Mouse (Mus musculus) midbrain, embryonic 14.5 days (tissue): Measurements from ENCODE around the gene Tmc8. TPM values are rescaled to one million over a fixed set of nuclear protein-coding genes. Genes with fewer than 3 reads are reported as not detected.

ENCODE experiments used
- ATAC-seq: fragments of 200-750 bp; cut with Nextera tagmentation; 2 replicates; pipeline ENCODE4 v1.8.0; 2017; ENCODE audit warnings: moderate number of reproducible peaks, moderate library complexity; ENCODE audit not compliant: low FRiP score, low TSS enrichment
- DNase-seq: peaks from one replicate; pipeline ENCODE4 v3.0.0-alpha.2; 2015
- H3K27ac ChIP-seq: fragments of 300-500 bp; sonication (generic); replicated peaks from 2 replicates; pipeline ENCODE4 v1.5.1; 2014; ENCODE audit warnings: mild to moderate bottlenecking, low read depth, low read length, moderate library complexity
- H3K27me3 ChIP-seq: fragments of 300-500 bp; sonication (generic); 2 replicates; pipeline ENCODE4 v1.6.1; 2014; ENCODE audit warnings: low read length, control low read depth, mixed read lengths; ENCODE audit not compliant: control insufficient read depth, insufficient read depth
- H3K36me3 ChIP-seq: fragments of 300-500 bp; sonication (generic); 2 replicates; pipeline ENCODE4 v1.6.1; 2014; ENCODE audit warnings: low read length, control low read depth; ENCODE audit not compliant: control insufficient read depth, insufficient read depth
- H3K4me1 ChIP-seq: fragments of 300-500 bp; sonication (generic); 2 replicates; pipeline ENCODE4 v1.6.1; 2014; ENCODE audit warnings: mild to moderate bottlenecking, antibody characterized with exemption, low read length, control low read depth; ENCODE audit not compliant: control insufficient read depth, insufficient read depth
- H3K4me2 ChIP-seq: fragments of 300-500 bp; sonication (generic); 2 replicates; pipeline ENCODE4 v1.6.1; 2014; ENCODE audit warnings: mild to moderate bottlenecking, low read length, moderate library complexity
- H3K4me3 ChIP-seq: fragments of 300-500 bp; sonication (generic); replicated peaks from 2 replicates; pipeline ENCODE4 v1.5.1; 2014; ENCODE audit warnings: low read depth, low read length
- H3K9ac ChIP-seq: fragments of 300-500 bp; sonication (generic); replicated peaks from 2 replicates; pipeline ENCODE4 v1.6.1; 2014; ENCODE audit warnings: mild to moderate bottlenecking, low read length, moderate library complexity
- H3K9me3 ChIP-seq: fragments of 300-500 bp; sonication (generic); 2 replicates; pipeline ENCODE4 v1.6.1; 2016; ENCODE audit warnings: low read length, control low read depth, mixed read lengths; ENCODE audit not compliant: control insufficient read depth
- WGBS: fragments of 180-500 bp; shearing (Covaris S2); extraction: QIAGEN DNeasy Blood & Tissue Kit; methylation state at CpG from one replicate; pipeline ENCODE4 v1.1.7; 2014; 5-methylcytosine and 5-hydroxymethylcytosine counted together
- polyA plus RNA-seq: library from polyadenylated mRNA; unstranded; fragments of >200 nt; fragmentation: Nextera tagmentation; extraction: Ambion mirVana; gene quantifications from 2 replicates; pipeline ENCODE4 v1.2.1, GENCODE M21; 2014

Gene Tmc8
- 0.32 and 0.66 TPM in 2 replicates for polyA plus RNA-seq

DNA sequence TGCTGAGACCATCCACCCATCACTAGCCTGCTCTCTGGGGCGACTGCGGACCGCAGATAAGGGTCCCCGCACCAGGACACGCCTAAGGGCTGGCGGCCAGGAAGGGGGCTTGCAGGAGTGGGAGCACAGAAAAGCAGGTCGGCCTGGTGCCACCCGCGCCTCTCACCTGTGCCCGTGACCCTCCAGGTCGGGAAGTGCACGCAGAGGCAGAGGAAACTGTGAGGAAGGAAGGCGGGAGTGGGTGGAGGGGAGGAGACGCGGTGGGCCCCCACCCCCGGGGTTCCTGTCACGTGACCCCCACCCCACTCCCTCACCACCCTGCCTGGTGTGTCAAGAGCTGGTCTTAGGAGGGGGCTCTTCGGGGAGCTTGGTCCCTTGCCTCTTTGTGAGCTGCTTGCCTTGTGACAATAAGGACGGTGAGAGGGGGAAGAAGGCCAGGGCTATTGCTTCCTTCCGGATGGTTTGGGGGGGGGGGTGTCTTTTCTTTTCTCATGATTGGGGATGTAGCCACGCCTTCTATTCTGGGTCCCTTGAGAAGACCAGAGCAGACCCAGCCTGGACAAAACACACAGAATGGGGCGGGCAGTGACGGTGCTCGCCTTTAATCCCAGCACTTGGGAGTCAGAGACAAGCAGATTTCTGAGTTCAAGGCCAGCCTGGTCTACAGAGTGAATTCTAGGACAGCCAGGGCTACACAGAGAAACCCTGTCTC, at the start of gene Tmc8, which contains the start of gene Tmc6:
Tmc8 (plus strand) TSS at position 84 of the 712 bp plus-strand sequence.
Tmc6 (minus strand) TSS at position 206 of the 712 bp plus-strand sequence.
- no peak for DNase-seq
- no peaks in the 10 kb centered on the region for H3K9me3 ChIP-seq
- WGBS: 43% methylated on average over 24 of the region's 24 CpGs
- peak within 1 kb of the TSS; percentile 53 for H3K4me2 ChIP-seq
- H3K4me1 ChIP-seq: peaks cover 20% of the 10 kb centered on the region
- no peaks in the 10 kb centered on the region for H3K36me3 ChIP-seq
- H3K9ac ChIP-seq: peak within 1 kb of the TSS; percentile 34; the same call in 1 of the 2 replicates
- no peak for ATAC-seq
- H3K27ac ChIP-seq: no peak within 1 kb of the TSS
- peak within 1 kb of the TSS; percentile 19; the same call in 1 of the 2 replicates for H3K4me3 ChIP-seq
- H3K27me3 ChIP-seq: peaks cover 28% of the 10 kb centered on the region

DNA sequence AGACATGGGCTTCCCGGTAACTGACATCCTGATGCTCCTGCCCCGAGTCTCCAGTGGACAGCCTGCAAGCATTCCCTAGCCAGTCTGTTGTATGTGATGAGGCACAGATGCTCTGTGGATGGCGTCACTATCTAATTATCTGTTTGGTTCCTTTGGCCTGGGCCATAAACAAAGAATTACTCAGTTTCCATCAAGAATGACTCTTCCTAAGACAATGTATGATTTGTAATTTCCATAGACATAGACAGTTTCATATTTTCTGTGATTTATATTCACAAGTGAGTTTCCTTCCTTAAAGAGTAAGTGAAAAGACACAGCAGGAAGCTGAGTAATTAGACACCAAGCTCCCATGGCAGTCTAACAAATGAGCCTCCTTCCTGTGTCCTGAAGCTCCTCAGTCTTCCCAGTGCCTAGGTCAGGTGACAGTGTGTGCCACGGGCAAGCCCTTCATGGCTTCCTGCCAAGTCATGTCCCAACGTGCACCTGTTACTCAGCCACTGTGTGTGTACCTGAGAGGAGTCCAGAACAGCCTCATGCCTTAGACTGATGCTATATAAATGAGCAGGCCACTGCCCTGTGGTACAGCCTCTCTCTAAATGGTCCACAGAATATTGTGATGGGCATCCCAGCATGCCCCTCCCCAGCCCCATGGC, 45.7 kb upstream of the Tmc8 start:
- Histone ChIP-seq H3K4me2 (no peak overlapping the region), H3K27me3 (no peaks in the 10 kb centered on the region), H3K4me3 (no peak overlapping the region), H3K36me3 (peaks cover 87% of the 10 kb centered on the region), H3K4me1 (no peaks in the 10 kb centered on the region), H3K9me3 (no peaks in the 10 kb centered on the region), H3K9ac (no peak overlapping the region), H3K27ac (no peak overlapping the region)
- 84% methylated on average over 5 of the region's 5 CpGs for WGBS
- ATAC-seq: no peak
- DNase-seq: peak; percentile 26

DNA sequence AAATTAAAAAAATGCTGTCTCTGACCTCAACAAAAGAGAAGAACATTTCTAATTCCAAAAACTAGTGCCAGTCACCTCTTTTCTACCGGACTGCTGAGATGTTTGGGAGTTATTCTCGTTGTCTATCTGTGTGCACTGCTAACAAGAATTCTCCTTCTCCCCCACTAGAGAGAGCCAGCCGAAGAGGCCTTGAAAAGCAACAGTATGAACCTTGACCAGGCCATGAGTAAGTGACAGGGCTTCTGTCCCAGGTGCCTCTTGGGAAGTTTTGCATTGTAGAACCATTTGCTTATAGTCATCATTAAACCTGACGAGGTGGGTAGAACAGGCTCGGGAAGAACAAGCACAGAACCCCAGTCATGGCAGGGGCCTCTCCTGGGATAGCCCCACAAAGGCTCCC, 43.8 kb upstream of the Tmc8 start:
- Histone ChIP-seq H3K27me3 (no peaks in the 10 kb centered on the region), H3K4me2 (no peak overlapping the region), H3K36me3 (peaks cover 99% of the 10 kb centered on the region), H3K9ac (no peak overlapping the region), H3K4me1 (no peaks in the 10 kb centered on the region), H3K27ac (no peak overlapping the region), H3K4me3 (no peak overlapping the region), H3K9me3 (no peaks in the 10 kb centered on the region)
- WGBS: 92% methylated on average over 5 of the region's 5 CpGs
- no peak for ATAC-seq
- DNase-seq: no peak

DNA sequence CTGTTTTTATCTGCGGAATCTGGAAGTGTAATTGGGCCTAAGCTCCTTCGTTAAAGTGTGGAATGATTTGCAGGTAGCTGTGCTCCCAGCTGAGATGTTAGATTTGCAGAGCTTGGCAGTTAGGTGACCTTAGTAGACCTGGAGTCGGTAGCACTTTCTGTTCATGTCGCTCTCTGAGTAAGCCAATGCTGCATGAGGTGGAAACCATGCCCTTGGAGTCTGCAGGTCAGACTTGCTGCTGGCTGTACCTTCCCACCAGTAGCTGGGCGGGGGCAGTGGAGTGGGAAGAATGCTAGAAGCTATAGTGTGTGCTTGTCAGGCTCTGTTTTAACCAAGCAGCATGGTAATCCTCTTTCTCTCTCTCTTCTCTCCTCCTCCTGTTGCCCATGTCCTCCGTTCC, 40.7 kb upstream of the Tmc8 start:
- no peak for ATAC-seq
- H3K9me3 ChIP-seq: no peaks in the 10 kb centered on the region
- WGBS: 92% methylated on average over 6 of the region's 6 CpGs
- H3K27me3 ChIP-seq: no peaks in the 10 kb centered on the region
- H3K27ac ChIP-seq: no peak overlapping the region
- H3K4me2 ChIP-seq: no peak overlapping the region
- no peaks in the 10 kb centered on the region for H3K4me1 ChIP-seq
- no peak overlapping the region for H3K9ac ChIP-seq
- peaks cover 99% of the 10 kb centered on the region for H3K36me3 ChIP-seq
- DNase-seq: no peak
- no peak overlapping the region for H3K4me3 ChIP-seq

DNA sequence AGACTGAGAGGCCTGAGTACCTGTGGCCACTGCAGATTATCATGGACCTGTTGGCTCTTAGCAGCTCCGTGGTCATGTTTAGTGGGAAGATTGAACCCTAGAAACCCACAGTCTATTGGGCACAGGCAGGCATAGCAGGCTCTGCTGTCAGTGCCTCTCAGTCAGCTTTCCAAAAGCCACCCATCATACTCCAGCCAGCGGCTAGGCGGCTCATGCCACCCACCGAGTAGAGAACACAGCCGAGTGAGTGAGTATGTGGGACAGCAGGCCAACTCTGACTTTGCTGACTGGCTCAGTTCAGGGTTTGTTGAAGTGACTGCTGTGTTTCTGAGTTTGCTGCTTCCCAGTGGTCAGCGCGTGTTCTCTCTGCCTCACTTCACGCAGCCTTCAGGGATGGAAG, 39.6 kb upstream of the Tmc8 start:
- WGBS: 87% methylated on average over 8 of the region's 8 CpGs
- Histone ChIP-seq H3K4me2 (no peak overlapping the region), H3K9ac (no peak overlapping the region), H3K36me3 (peaks cover 99% of the 10 kb centered on the region), H3K4me1 (no peaks in the 10 kb centered on the region), H3K27me3 (no peaks in the 10 kb centered on the region), H3K27ac (no peak overlapping the region), H3K4me3 (no peak overlapping the region), H3K9me3 (no peaks in the 10 kb centered on the region)
- DNase-seq (no peak), ATAC-seq (no peak)

DNA sequence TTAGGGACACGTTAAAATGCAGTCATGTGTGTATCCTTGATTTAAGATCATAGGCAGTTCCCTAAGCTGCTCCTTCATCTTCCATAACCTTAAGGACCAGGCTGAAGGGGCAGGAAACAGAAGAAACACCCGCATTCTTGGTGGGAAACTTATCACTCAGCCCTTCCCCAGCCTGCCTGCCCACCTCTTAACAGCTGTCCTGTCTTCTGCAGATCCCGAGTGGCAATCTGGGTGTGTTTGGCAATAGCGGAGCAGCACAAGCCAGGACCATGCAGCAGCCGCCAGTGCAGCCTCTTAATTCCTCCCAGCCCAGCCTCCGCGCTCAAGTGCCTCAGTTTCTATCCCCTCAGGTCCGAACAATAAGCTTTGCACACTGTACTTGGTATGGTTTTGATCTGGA, 39.2 kb upstream of the Tmc8 start:
- no peak overlapping the region for H3K4me2 ChIP-seq
- H3K27me3 ChIP-seq: no peaks in the 10 kb centered on the region
- ATAC-seq: no peak
- 90% methylated on average over 8 of the region's 8 CpGs for WGBS
- H3K27ac ChIP-seq: no peak overlapping the region
- no peaks in the 10 kb centered on the region for H3K4me1 ChIP-seq
- H3K36me3 ChIP-seq: peaks cover 99% of the 10 kb centered on the region
- no peak for DNase-seq
- no peak overlapping the region for H3K9ac ChIP-seq
- no peak overlapping the region for H3K4me3 ChIP-seq
- H3K9me3 ChIP-seq: no peaks in the 10 kb centered on the region

DNA sequence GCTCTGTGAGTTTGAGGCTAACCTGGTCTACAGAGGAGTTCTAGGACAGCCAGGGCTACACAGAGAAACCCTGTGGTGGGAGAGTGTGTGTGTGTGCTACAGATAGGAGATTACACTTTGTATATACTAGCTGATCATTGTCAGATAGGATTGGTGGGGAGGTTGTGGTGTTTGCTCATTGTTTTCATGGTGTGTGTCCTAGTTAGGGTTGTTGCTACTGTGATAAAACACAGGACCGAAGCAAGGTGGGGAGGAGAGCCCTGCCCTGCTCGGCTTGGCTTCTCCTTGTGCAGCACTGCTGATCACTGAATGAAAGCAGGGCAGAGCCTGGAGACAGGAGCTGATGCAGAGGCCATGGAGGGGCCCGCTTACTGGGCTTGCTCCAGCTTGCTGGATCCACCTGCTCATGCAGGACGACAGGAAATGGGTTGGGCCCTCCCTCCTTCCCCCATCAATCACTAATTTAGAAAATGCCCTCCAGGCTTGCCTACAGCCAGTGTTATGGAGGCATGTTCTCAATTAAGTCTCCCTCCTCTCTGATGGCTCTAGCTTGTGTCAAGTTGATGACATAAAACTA, 38.3 kb upstream of the Tmc8 start:
- no peaks in the 10 kb centered on the region for H3K9me3 ChIP-seq
- H3K4me3 ChIP-seq: no peak overlapping the region
- DNase-seq (no peak), ATAC-seq (no peak)
- 74% methylated on average over 4 of the region's 4 CpGs for WGBS
- H3K4me2 ChIP-seq: no peak overlapping the region
- H3K4me1 ChIP-seq: no peaks in the 10 kb centered on the region
- H3K9ac ChIP-seq: no peak overlapping the region
- H3K27ac ChIP-seq: no peak overlapping the region
- peaks cover 99% of the 10 kb centered on the region for H3K36me3 ChIP-seq
- H3K27me3 ChIP-seq: no peaks in the 10 kb centered on the region

DNA sequence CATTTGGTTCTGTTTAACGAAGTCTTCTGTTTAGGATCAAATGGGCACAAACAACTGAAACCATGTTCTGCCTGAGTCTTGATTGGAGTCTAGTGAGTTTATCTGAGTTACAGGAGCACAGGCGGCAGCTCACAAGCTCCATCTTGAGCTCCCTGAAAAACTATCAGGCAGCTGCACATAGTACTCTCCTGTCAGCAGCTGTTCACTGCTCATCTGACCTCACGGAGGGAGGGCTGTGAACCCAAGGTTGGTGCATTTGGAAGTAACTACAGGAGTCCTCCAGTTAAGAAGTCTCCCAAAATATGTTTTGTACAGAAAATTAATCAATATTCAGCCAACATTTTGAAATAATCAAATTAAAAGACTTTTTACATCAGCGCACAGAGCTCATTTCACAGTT, 33.2 kb upstream of the Tmc8 start:
- H3K9me3 ChIP-seq: no peaks in the 10 kb centered on the region
- no peak for ATAC-seq
- no peak overlapping the region for H3K27ac ChIP-seq
- H3K4me3 ChIP-seq: no peak overlapping the region
- H3K4me1 ChIP-seq: no peaks in the 10 kb centered on the region
- peaks cover 98% of the 10 kb centered on the region for H3K36me3 ChIP-seq
- 89% methylated on average over 4 of the region's 4 CpGs for WGBS
- no peak for DNase-seq
- no peak overlapping the region for H3K4me2 ChIP-seq
- no peak overlapping the region for H3K9ac ChIP-seq
- no peaks in the 10 kb centered on the region for H3K27me3 ChIP-seq
